Mouse (Mus musculus): ENCODE measurements around the gene Prkcg.

GRCm38 (mm10) chr7:3338286-3338935 lies 49.4 kb downstream of the Prkcg start:
- TF ChIP-seq CTCF (IDR thresholded peaks at IDR 0.05; ENCODE audit: low read depth) (no peak), EP300 (IDR thresholded peaks at IDR 0.05; ENCODE audit: low read depth) (no peak)
